Mouse (Mus musculus) bone marrow, adult 2 months (tissue): ENCODE measurements around the gene Klhl18.

Experiments
- CTCF ChIP-seq: fragments of 200-500 bp; IDR thresholded peaks from 2 replicates; pipeline ENCODE4 v1.5.1; 2011; ENCODE audit warnings: low read length, control low read depth; ENCODE audit not compliant: control insufficient read depth, insufficient read depth
- POLR2A ChIP-seq: fragments of 200-500 bp; IDR thresholded peaks from 2 replicates; pipeline ENCODE4 v1.6.1; 2011; ENCODE audit warnings: low read depth, mild to moderate bottlenecking, control low read depth, low read length, borderline replicate concordance; ENCODE audit not compliant: control insufficient read depth

DNA sequence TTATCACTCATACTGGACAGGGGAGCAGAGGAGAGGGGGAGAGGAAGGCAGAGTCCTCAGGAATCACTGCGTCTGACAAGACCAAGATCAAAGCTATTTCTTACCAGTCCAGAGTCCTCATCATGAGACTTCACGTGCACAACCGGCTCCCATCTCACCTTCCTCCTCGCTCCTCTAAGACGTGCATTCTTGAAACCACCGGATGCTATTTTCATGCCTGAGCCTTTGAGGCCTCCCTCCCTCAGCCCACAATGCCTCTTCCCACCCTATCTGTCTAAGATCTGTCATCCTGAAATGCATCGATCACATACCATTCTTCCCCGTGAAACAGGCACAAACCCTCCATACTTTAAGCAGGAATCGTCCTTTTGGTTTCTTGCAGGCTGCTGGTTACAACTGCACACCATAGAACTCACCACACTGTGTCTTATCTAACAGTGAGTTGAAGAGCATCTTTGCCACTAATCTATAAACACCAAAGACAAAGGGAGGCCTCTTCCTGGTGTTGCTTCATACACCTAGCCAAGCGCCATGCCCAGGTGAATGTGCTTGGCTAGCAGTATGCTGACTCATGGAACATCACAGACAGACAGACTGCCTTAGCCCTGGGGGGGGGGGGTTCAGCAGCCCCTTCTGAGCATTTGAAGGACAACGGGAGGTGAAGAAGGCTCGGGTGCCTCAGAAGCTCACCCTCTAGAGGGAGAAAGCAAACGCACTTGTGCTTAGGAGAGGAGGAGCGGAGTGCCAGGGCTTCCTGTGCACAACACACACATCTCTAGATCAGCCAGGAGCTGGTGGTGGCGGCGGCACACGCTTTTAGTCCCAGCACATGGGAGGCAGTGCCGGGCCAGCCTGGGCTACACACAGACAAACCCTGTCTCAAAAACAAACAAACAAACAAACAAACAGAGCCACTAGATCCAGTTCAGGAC is 15.3 kb downstream of the Klhl18 start:
- TF ChIP-seq CTCF (no peak), POLR2A (no peak)
